Mouse (Mus musculus) lung, postnatal 36 days (tissue): ENCODE measurements around the gene Fam221a.

Experiments
- DNase-seq: peaks from one replicate; pipeline ENCODE4 v3.0.0; 2022; ENCODE audit warnings: mixed read lengths

The Fam221a gene

GRCm38 (mm10) chr6:49367159-49368054 is at the start of gene Fam221a:
Gene Fam221a, plus strand, starts transcription at chr6:49367739.
- DNase-seq, result peak; percentile 96

- DNase-seq, result peak; percentile 99
Observed at GRCm38 (mm10) chr6:49318966-49319594, 48.5 kb upstream of the Fam221a start, which contains the start of gene Ccdc126. Gene Ccdc126, plus strand, starts transcription at chr6:49319274.

DNA sequence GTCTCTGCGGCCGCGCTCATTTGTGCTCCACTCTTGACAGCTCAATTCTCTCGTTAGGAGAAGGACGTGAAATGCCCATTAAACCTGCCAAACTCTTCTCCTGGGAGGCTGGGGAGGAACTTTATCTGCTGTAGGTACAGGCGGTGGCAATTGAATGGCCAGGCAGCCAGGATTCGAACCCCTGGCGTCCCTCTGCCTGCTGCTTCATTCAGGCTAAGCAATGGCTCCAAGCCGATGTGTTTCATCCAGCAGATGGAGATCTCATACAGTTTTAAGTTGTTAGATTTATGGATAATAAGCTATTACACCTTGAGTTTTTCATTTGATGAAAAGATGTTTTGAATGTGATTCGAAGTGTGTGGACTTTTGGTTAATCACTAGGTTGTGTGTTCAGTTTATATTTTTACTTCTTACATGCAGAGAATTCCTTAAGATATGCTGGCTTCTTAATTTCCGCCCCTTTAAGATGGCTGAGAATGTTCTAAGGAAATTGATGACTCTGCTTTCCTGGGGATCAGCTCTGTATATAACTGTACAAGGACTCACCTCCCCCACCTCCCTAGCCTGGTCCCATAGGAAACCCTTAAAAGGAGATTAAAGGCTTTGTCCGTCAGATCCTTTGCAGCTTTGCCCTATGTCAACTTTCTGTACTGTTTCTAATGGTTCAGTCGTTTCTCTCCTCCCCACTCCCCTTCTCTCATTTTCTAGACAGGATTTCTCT is 47.8 kb upstream of the Fam221a start:
- peak; percentile 53 for DNase-seq

DNA sequence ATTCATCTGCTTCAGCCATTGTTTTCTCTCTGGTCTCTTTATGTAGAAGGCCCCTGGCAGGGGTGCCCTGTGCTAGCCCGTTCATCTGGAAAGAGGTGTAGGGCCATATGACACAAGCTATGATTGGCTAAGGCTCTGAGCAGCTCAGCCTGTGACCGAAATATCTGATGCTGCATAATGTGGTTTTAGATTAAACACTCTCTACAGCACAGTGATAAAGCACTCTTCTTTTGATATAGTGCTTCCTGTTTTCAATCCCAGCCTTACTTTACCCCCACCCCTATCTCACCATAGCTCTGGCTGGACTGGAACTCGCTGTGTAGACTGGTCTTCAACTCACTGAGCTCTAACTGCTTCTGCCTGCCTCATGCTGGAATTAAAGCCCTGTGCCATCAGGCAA is 46.2 kb upstream of the Fam221a start:
- DNase-seq, result no peak

- DNase-seq, result no peak
Observed at GRCm38 (mm10) chr6:49322056-49322455, 45.5 kb upstream of the Fam221a start.

- DNase-seq, result no peak
Observed at GRCm38 (mm10) chr6:49322986-49323385, 44.6 kb upstream of the Fam221a start.

GRCm38 (mm10) chr6:49324528-49324927 is 43.0 kb upstream of the Fam221a start:
- DNase-seq, result no peak

GRCm38 (mm10) chr6:49325294-49325693 is 42.2 kb upstream of the Fam221a start:
- DNase-seq, result no peak

GRCm38 (mm10) chr6:49326846-49327245 is 40.7 kb upstream of the Fam221a start:
- DNase-seq, result no peak

GRCm38 (mm10) chr6:49331369-49332059 is 36.0 kb upstream of the Fam221a start:
- DNase-seq, result no peak

GRCm38 (mm10) chr6:49332060-49332370 is 35.5 kb upstream of the Fam221a start:
- DNase-seq, result peak; percentile 32

- no peak for DNase-seq
Observed at GRCm38 (mm10) chr6:49338566-49338965, 29.0 kb upstream of the Fam221a start.

GRCm38 (mm10) chr6:49339145-49339544 is 28.4 kb upstream of the Fam221a start:
- no peak for DNase-seq

DNA sequence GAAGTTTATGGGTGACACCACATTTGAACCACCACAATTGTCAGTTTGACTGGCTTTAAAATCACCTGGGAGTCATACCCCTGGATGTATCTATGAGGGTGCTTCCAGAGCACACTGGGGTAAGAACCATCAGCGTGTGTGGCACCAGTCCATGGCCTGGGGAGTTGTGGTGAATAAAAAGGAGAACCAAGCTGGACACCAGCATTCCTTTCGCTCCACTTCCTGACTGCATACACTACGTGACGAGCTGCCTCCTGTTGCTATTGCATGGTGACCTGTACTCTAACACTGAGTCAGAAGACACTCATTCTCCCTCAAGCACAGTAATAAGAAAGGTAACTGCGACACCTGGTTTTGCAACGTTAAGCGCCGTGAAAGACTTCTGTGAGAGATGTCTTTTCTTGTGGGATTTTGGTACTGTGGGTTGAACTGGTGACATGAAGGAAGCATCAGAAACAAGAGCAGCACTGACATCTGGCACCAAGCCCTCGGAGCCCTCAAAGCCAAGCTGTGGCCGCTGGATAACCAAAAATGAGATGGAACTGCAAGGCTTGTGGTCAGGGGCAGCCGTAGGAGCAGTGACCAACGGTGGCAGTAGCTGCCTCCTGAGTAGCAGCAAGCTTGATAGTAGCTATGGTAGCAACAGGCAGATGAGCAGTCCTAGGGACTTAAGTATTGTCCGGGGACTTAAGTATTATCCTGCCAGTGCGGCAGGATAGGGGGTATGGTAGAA is 23.6 kb upstream of the Fam221a start:
- DNase-seq, result no peak

- peak; percentile 91 for DNase-seq
Observed at GRCm38 (mm10) chr6:49349826-49350225, 17.7 kb upstream of the Fam221a start.

DNA sequence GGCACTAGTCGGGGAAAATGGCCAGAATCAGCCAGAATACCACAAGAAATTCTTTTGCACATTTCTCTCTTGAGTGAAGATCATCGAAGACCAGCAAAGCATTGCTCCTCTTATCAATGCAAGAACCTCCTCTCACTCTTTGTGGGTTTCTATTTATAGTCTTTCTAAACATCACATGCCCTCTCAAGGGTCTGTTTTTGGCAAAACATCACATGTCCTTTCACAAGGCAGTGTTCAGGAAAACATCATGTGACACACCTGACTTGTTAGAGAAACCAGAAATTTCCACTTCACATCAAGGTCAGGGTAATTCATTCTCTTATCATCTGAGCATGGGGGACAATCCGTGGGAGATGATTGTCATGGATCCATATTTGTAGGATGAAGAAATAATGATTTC is 12.9 kb upstream of the Fam221a start:
- DNase-seq, result peak; percentile 28

- peak; percentile 47 for DNase-seq
Observed at GRCm38 (mm10) chr6:49355171-49355570, 12.4 kb upstream of the Fam221a start.

DNA sequence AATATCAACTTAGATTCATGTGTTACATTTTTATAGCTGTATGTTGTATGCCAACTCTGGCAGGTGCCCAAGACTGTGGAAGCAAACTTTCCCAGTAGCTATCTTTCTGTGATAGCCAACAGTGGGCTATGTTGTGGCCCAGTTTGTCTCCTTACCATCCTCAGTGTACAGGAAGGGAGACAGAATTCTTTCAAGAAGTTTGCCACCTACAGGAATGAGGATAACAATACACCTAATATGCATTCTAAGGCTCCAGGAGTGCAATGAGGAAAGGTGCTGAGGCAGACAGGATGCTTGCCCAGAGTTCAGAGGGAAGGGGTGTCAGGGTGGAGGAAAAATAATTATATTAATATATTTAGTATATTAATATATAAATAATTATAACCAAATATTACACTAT is 7.1 kb upstream of the Fam221a start:
- DNase-seq, result no peak

DNA sequence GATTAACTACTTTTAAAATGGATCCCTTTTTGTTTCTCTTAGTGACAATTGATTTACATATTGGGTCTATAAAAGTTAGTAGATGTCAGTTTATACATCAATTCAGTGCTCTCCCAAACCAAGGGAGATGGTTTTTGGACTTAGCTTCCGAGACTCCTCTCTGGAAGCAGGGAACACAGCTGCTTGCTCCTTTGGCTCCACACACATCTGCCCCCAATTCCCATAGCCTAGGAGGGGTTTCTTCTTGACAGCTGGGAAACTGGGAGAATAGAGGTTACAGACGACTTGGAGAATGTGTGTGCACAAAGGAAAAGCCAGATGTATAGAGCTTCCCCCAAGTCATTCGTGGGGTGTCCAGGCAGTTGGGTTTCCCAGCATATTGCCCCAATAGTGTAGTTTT is 673 bp downstream of the Fam221a start:
- DNase-seq, result no peak

DNA sequence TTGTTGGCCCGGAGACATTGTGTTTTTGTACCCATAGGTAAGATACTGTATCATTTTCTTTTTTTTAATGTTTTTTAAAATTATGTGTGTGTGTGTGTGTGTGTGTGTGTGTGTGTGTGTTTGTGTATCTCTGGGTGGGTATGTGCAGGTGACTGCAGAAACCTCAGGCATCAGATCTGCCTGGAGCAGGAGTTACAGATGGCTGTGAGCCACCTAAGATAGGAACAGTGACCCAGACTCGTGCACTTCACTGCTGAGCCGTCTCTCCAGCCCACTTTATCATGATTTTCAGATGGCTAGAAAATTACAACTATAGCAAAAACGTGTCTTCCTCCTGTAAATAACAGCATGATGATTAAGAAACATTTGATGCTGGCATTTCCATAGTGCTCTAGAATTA is 5.2 kb downstream of the Fam221a start:
- no peak for DNase-seq

DNA sequence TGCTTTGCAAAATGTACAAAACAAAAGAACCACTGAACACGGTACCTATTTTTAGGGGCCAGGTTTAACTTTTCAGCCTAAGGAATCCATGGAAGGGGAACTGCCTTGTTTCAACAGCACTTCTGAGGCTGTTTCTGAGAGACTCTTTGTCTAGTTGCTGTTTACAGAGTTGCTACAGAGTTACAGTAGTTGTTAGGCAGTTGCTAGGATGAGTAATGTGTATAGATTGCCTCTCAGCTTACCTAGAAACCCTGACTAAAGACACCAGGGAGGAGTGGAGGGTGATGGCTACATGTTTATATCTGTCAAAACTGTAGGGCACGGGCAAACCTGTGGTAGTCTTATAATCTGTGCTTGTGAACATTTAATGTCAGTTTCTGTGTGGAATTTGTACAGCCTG is 6.4 kb downstream of the Fam221a start:
- DNase-seq, result peak; percentile 42

DNA sequence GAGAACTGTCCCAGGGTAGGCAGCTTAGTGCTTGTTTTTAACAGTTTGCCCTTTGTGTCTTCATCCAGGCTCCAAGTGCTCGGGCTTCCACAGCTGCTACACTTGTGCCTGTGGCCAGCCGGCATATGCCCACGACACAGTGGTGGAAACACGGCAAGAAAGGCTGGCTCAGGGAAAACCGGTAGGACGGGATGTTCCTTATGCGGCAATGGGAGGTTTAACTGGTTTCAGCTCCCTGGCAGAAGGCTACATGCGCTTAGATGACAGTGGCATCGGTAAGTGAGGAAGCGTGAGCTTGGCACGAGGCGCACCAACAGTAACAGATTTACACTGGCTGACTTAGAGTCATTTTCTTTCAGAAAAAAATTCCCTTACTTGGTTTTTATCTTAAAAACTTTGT is 10.8 kb downstream of the Fam221a start:
- peak; percentile 43 for DNase-seq
